Mouse (Mus musculus) ES-Bruce4 (cell line): ENCODE data around the gene Nectin4. TPM values are rescaled to one million over a fixed set of nuclear protein-coding genes. Genes with fewer than 3 reads are reported as not detected.

Experiments
- H3K27ac ChIP-seq: 2 replicates; pipeline ENCODE4 v1.5.1; 2012; ENCODE audit warnings: low read length, inconsistent platforms; ENCODE audit not compliant: insufficient read depth
- H3K27me3 ChIP-seq: 2 replicates; pipeline ENCODE4 v1.6.1; 2012; ENCODE audit warnings: mild to moderate bottlenecking, low read length, inconsistent platforms; ENCODE audit not compliant: control insufficient read depth, poor library complexity, insufficient read depth, severe bottlenecking
- H3K36me3 ChIP-seq: 2 replicates; pipeline ENCODE4 v1.6.1; 2012; ENCODE audit warnings: inconsistent platforms, mild to moderate bottlenecking, low read length, moderate library complexity; ENCODE audit not compliant: control insufficient read depth, poor library complexity, insufficient read depth, severe bottlenecking
- H3K4me1 ChIP-seq: one replicate; pipeline ENCODE4 v1.8.1; 2011; ENCODE audit warnings: low read length; ENCODE audit not compliant: control insufficient read depth, insufficient read depth
- H3K4me3 ChIP-seq: 2 replicates; pipeline ENCODE4 v1.5.1; 2011; ENCODE audit warnings: low read depth, mild to moderate bottlenecking, low read length
- H3K9ac ChIP-seq: 2 replicates; pipeline ENCODE4 v1.6.1; 2012; ENCODE audit warnings: low read depth, mild to moderate bottlenecking, inconsistent platforms; ENCODE audit not compliant: poor library complexity, severe bottlenecking
- H3K9me3 ChIP-seq: replicated peaks from 2 replicates; pipeline ENCODE4 v1.6.1; 2012; ENCODE audit warnings: mild to moderate bottlenecking, low read length, inconsistent platforms; ENCODE audit not compliant: control insufficient read depth, poor library complexity, insufficient read depth, severe bottlenecking
- CTCF ChIP-seq: IDR thresholded peaks from one replicate; pipeline ENCODE4 v1.8.1; 2011; ENCODE audit warnings: low read depth, low read length
- EP300 ChIP-seq: IDR thresholded peaks from 2 replicates; pipeline ENCODE4 v1.6.1; 2011; ENCODE audit warnings: low read depth, low read length; ENCODE audit not compliant: insufficient read depth
- POLR2A ChIP-seq: IDR thresholded peaks from one replicate; pipeline ENCODE4 v1.8.1; 2011; ENCODE audit warnings: low read length; ENCODE audit not compliant: insufficient read depth
- polyA plus RNA-seq: library from polyadenylated mRNA; stranded (reverse); fragments of >200 nt; gene quantifications from 2 replicates; pipeline ENCODE4 v1.2.4, GENCODE M21; 2011; ENCODE audit warnings: low read depth; ENCODE audit not compliant: missing spikeins, insufficient read depth, insufficient read length

Gene Nectin4
- polyA plus RNA-seq, 1 experiment, result 4.3 TPM

DNA sequence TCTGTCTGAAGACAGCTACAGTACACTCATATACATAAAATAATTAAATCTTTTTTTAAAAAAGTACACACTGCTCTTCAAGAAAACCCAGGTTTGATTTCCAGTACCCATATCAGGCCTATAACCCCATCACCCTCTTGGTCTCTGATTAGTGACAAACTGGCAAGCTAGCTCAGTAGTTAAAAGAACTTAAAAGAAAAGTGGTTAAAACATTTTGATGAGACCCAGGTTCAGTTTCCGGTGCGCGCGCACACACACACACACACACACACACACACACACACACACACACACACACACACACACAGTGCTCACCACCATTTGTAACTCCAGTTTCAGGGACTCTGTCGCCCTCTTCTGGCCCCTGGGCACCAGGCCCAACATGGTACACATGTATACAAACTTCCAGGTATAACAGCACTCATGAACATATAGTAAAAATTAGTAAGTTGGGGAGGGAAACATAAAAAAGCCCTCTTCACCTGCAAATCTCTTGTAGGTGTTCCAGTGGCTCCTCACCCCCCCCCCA is 14.0 kb upstream of the Nectin4 start:
- peak; percentile 64 for TF ChIP-seq CTCF
- no peak for TF ChIP-seq POLR2A
- Histone ChIP-seq H3K9ac (no peak overlapping the region), H3K4me1 (no peaks in the 10 kb centered on the region), H3K4me3 (no peak overlapping the region), H3K36me3 (peaks cover 21% of the 10 kb centered on the region), H3K9me3 (no peaks in the 10 kb centered on the region), H3K27me3 (no peaks in the 10 kb centered on the region), H3K27ac (no peak overlapping the region)

DNA sequence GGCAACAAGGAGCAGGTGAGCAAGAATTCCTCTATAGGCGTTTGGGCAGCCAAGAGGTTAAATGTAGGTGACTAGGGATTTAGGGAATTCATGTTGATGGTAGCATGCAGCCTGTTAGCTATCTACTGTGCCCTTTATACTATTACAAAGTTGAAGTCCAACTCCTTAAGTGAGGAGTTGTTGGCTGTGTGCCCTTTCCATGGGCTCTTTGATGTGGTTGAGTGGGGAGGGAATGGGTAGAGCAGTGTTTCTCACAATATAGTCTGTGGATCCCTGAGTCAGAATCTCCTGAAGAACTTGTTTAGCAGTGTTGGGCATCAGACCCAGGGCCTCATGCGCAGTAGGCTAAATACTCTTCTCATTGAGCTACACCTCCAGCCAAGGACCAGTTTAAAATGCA is 13.1 kb upstream of the Nectin4 start:
- Histone ChIP-seq H3K27me3 (no peaks in the 10 kb centered on the region), H3K9me3 (no peaks in the 10 kb centered on the region)

DNA sequence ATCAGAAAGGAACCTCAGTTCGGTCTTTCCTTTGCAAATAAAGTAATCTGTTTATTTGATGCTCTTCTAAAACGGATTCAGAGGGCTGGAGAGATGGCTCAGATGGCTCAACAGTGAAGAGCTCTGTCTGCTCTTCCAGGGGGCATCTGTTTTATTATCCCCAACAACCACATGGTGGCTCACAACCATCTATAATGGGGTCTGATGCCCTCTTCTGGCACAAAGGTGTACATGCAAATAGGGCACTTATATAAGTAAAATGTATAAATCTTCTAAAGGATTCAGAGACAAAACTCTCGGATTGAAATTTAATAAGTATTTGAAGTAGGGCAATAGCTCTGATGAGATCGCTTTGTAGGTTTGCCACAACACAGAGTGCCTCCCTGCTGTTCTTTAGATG is 11.5 kb upstream of the Nectin4 start:
- Histone ChIP-seq H3K36me3 (peaks cover 21% of the 10 kb centered on the region), H3K4me3 (no peak overlapping the region), H3K27ac (no peak overlapping the region), H3K9me3 (no peaks in the 10 kb centered on the region), H3K4me1 (no peaks in the 10 kb centered on the region), H3K27me3 (no peaks in the 10 kb centered on the region), H3K9ac (no peak overlapping the region)
- TF ChIP-seq EP300 (no peak), CTCF (no peak), POLR2A (no peak)

More for the DNA sequence above, 13.1 kb upstream of the Nectin4 start:
- Histone ChIP-seq H3K4me3 (no peak overlapping the region), H3K36me3 (peaks cover 21% of the 10 kb centered on the region), H3K4me1 (no peaks in the 10 kb centered on the region), H3K27ac (no peak overlapping the region), H3K9ac (no peak overlapping the region)
- no peak for TF ChIP-seq POLR2A
- TF ChIP-seq EP300, result no peak
- no peak for TF ChIP-seq CTCF

DNA sequence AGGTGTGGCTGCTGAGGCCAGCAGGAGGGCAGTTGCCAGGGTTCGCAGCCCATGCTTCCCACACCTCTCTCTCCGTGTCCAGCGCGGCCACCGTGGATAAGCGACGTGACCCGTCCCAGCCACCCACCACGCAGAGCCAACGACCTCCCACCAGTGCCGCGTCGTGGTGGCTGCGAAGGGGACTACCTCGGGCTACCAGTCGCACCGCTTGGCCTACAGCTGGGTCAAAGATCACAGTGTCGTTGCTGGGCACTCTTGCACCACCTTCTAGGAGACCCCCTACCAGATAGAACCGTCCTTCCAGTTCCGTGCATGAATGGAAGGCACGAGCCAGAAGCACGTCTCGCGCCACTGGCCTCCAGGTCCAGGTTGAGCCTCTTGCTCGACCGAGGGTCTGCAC is 9.6 kb upstream of the Nectin4 start:
- no peak overlapping the region for H3K27ac ChIP-seq
- no peaks in the 10 kb centered on the region for H3K27me3 ChIP-seq
- H3K4me3 ChIP-seq, result peak overlapping the region; percentile 67
- no peaks in the 10 kb centered on the region for H3K4me1 ChIP-seq
- H3K9me3 ChIP-seq, result no peaks in the 10 kb centered on the region
- TF ChIP-seq POLR2A (no peak), CTCF (no peak), EP300 (no peak)
- 0 out of 2 replicates have a peak overlapping the region, but pooled peaks have one; percentile 4 for H3K9ac ChIP-seq
- H3K36me3 ChIP-seq, result peaks cover 18% of the 10 kb centered on the region

DNA sequence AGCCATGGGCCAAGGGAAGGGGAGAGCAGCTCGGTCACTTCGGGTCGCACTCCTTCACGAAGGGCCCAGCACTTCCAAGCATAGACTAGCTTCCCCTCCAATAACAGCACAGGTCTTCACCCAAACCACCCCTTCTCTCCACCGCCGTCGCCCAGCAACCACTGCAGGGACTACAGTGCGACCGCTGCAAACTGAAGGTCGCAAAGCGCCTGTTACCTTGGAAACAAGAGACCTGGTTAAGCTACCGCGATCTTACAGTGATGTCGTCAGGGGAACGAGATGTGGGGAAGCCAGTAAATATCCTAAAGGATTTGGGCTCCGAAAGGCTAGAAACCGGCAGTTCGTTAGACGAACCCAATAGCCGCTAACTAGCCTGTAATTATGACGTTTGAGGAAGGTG is 9.2 kb upstream of the Nectin4 start, which contains the start of gene Klhdc9:
Gene Klhdc9, minus strand, starts transcription at position 143 of the 400 bp plus-strand sequence.
- Histone ChIP-seq H3K9me3 (no peaks in the 10 kb centered on the region), H3K27me3 (no peaks in the 10 kb centered on the region), H3K27ac (peak within 1 kb of the TSS; percentile 79), H3K9ac (peak within 1 kb of the TSS; percentile 62), H3K36me3 (peaks cover 18% of the 10 kb centered on the region), H3K4me3 (peak within 1 kb of the TSS; percentile 78), H3K4me1 (no peaks in the 10 kb centered on the region)
- TF ChIP-seq CTCF (no peak), EP300 (no peak), POLR2A (no peak)

DNA sequence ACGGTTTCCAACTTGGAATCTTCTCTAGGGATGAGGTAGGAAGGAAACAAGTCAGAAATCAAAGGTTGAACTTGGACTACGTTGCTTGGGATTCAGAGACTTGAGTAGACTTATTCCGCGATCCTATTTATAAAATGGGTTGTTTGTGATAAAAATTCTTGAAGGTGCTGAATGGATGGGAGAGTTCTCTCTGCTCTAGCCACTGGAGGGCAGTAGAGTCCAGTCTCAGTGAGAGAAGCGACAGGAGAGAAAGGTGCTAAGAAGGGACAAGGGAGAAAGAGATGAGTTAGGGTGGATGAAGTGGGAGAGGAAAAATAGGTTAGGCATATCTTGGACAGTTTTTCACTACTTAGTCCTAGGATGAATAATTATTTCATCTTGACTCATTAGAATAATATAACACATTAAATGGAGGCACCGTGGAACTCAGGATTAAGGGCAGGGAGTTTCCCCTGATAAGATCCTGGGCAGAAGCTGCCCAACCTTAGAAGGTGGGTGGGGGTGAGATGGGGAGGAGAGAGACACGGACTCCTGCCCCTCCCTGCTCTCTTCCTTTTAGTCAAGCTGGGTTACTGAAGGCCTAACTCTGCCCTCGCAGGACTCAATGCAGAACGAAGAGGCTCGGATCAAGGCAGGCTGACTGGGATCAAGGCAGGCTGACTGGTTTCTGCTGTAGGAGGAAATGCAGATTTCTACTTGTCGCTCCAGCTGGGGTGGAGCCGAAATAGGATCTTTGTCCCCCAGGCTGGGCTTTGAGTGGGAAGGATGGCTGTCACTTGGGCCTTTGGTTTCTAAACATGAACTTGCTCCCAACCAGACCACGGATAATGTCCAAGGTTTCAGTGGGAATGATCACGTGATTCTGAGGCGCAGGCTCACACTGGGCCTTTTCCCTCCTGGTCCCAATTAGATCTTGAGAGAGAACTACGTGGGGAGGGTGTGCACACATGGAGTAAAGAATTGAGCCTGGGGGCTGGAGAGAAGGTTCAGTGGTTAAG is 8.5 kb upstream of the Nectin4 start:
- peak overlapping the region; percentile 79 for H3K27ac ChIP-seq

More for the DNA sequence above, 8.5 kb upstream of the Nectin4 start:
- peak overlapping the region; percentile 78 for H3K4me3 ChIP-seq
- peaks cover 18% of the 10 kb centered on the region for H3K36me3 ChIP-seq
- no peaks in the 10 kb centered on the region for H3K27me3 ChIP-seq
- H3K4me1 ChIP-seq, result no peaks in the 10 kb centered on the region
- H3K9me3 ChIP-seq, result no peaks in the 10 kb centered on the region
- TF ChIP-seq POLR2A (no peak), CTCF (peak; percentile 41)
- H3K9ac ChIP-seq, result peak overlapping the region; percentile 62
